Mouse (Mus musculus) forebrain, embryonic 16.5 days (tissue): Measurements from ENCODE around the gene Ugt2b35. TPM values are rescaled to one million over a fixed set of nuclear protein-coding genes. Genes with fewer than 3 reads are reported as not detected.
"Not testable (repeated sequence)": the region's sequence is repeated elsewhere in the genome, so short reads cannot be mapped to it uniquely, and the experiment has no call there.

Experiments used
- ATAC-seq: fragments of 200-750 bp; cut with Nextera tagmentation; 2 replicates; pipeline ENCODE4 v1.8.0; 2017; ENCODE audit warnings: mild to moderate bottlenecking, moderate library complexity
- H3K27ac ChIP-seq: fragments of 300-500 bp; sonication (generic); 2 replicates; pipeline ENCODE4 v1.5.1; 2014; ENCODE audit warnings: low read length, control low read depth
- H3K27me3 ChIP-seq: fragments of 300-500 bp; sonication (generic); replicated peaks from 2 replicates; pipeline ENCODE4 v1.6.1; 2014; ENCODE audit warnings: low read length; ENCODE audit not compliant: control insufficient read depth, insufficient read depth
- H3K36me3 ChIP-seq: fragments of 300-500 bp; sonication (generic); 2 replicates; pipeline ENCODE4 v1.6.1; 2014; ENCODE audit not compliant: control insufficient read depth, insufficient read depth
- H3K4me1 ChIP-seq: fragments of 300-500 bp; sonication (generic); replicated peaks from 2 replicates; pipeline ENCODE4 v1.6.1; 2014; ENCODE audit warnings: low read length; ENCODE audit not compliant: control insufficient read depth, insufficient read depth
- H3K4me2 ChIP-seq: fragments of 300-500 bp; sonication (generic); 2 replicates; pipeline ENCODE4 v1.6.1; 2014; ENCODE audit warnings: mild to moderate bottlenecking, low read length, control low read depth
- H3K4me3 ChIP-seq: fragments of 300-500 bp; sonication (generic); replicated peaks from 2 replicates; pipeline ENCODE4 v1.5.1; 2014; ENCODE audit warnings: mild to moderate bottlenecking, low read length, control low read depth
- H3K9ac ChIP-seq: fragments of 300-500 bp; sonication (generic); replicated peaks from 2 replicates; pipeline ENCODE4 v1.6.1; 2014; ENCODE audit warnings: low read depth, low read length, control low read depth
- H3K9me3 ChIP-seq: fragments of 300-500 bp; sonication (generic); 2 replicates; pipeline ENCODE4 v1.6.1; 2016; ENCODE audit warnings: low read length; ENCODE audit not compliant: control insufficient read depth
- WGBS: fragments of 180-500 bp; shearing (Covaris S2); extraction: QIAGEN DNeasy Blood & Tissue Kit; methylation state at CpG from one replicate; pipeline ENCODE4 v1.1.7; 2014; 5-methylcytosine and 5-hydroxymethylcytosine counted together
- polyA plus RNA-seq: library from polyadenylated mRNA; unstranded; fragments of >200 nt; fragmentation: Nextera tagmentation; extraction: Ambion mirVana; gene quantifications from 2 replicates; pipeline ENCODE4 v1.2.1, GENCODE M21; 2015

Gene Ugt2b35
- polyA plus RNA-seq, result not detected in 2 replicates

DNA sequence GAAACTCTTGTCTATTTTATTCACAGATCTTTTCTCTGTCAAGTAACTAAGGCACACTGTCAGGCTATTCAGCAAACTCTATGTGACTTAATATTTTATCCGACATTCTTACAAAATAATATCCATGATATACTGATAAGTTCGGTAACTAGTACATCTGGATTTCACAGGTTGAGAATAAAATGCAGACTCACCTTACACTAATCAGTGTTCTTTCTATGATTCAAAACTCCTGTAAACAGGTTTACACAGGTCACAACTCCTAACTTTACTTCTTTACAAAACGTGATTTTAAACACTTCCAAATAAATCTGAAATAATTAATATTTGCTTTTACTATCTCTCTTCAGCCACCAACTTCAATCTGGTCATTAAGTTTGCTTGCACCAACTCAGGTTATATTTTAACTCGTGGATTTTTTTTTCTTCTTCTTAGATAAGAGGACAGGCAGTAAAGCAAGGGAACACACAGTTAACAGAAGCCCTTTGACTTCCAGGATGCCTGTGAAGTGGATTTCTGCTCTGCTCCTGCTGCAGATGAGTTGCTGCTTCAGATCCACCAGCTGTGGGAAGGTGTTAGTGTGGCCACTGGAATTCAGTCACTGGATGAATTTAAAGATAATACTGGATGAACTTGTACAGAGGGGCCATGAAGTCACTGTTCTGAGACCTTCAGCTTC lies at the start of gene Ugt2b35:
Gene Ugt2b35 (plus strand): TSS at position 466 of the 679 bp plus-strand sequence.
- Histone ChIP-seq H3K4me2 (no peak within 1 kb of the TSS), H3K36me3 (no peaks in the 10 kb centered on the region), H3K4me3 (no peak within 1 kb of the TSS), H3K27me3 (no peaks in the 10 kb centered on the region), H3K4me1 (no peaks in the 10 kb centered on the region), H3K9me3 (no peaks in the 10 kb centered on the region), H3K9ac (no peak within 1 kb of the TSS), H3K27ac (no peak within 1 kb of the TSS)
- WGBS, result 80% methylated on average over 4 of the region's 4 CpGs
- ATAC-seq, result no peak

DNA sequence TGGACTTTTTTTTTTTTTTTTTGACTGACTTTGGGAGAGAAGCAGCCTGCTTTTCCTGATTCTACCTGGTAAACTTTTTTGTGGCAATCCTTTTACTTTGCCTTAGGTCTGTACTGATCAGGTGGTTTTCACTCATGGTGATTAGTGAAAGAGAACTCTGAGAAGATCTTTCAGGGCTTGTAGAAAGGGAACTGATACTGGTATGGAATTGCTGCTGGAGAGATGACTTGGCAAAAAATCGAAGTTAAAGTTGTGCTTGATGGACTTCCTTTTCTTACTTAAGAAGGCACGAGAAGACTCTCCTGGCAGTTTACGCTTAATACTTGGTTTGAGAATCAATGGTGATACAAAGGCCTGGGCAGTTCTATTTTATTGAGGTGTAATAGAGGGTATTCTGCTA lies 40.2 kb upstream of the Ugt2b35 start:
- no peak overlapping the region for H3K4me3 ChIP-seq
- H3K4me2 ChIP-seq, result no peak overlapping the region
- H3K4me1 ChIP-seq, result no peaks in the 10 kb centered on the region
- no peaks in the 10 kb centered on the region for H3K27me3 ChIP-seq
- no peak overlapping the region for H3K27ac ChIP-seq
- H3K9ac ChIP-seq, result no peak overlapping the region
- WGBS, result 91% methylated on average over 3 of the region's 3 CpGs
- H3K36me3 ChIP-seq, result no peaks in the 10 kb centered on the region
- no peak for ATAC-seq
- no peaks in the 10 kb centered on the region for H3K9me3 ChIP-seq

- Histone ChIP-seq H3K27me3 (no peaks in the 10 kb centered on the region), H3K36me3 (no peaks in the 10 kb centered on the region), H3K9me3 (no peaks in the 10 kb centered on the region), H3K4me2 (no peak overlapping the region), H3K4me1 (no peaks in the 10 kb centered on the region), H3K9ac (no peak overlapping the region), H3K27ac (no peak overlapping the region), H3K4me3 (no peak overlapping the region)
- WGBS, result 76% methylated on average over 3 of the region's 3 CpGs
- ATAC-seq, result no peak
Measured at GRCm38 (mm10) chr5:86961587-86962358, 38.9 kb upstream of the Ugt2b35 start.

- H3K9me3 ChIP-seq, H3K4me3 ChIP-seq, H3K4me2 ChIP-seq, ATAC-seq, H3K4me1 ChIP-seq, H3K27ac ChIP-seq, H3K9ac ChIP-seq, H3K36me3 ChIP-seq, H3K27me3 ChIP-seq: not testable (repeated sequence)
- 95% methylated on average over 1 of the region's 1 CpGs for WGBS
Measured at GRCm38 (mm10) chr5:86962849-86963248, 37.8 kb upstream of the Ugt2b35 start.

DNA sequence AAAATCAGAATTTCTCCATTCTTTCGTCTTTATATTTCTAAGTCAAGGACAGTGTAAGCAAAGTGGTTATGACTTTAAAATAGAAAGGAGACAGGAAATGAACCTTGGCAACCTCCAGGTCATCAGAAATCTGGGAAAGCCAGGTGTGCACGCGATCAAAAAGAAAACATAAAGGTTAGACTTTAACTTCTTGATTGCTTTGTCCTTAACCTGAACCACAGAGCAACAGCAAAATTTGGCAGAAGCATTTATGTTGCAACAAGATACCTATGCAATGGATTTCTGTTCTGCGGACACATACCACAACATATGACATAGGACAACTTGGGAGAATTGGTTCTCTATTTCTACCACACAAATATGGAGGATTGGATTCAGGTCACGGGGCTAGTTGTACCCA lies 33.4 kb upstream of the Ugt2b35 start:
- H3K9me3 ChIP-seq, H3K27me3 ChIP-seq, H3K4me2 ChIP-seq, H3K27ac ChIP-seq, H3K4me1 ChIP-seq, H3K9ac ChIP-seq, ATAC-seq, H3K36me3 ChIP-seq, H3K4me3 ChIP-seq: not testable (repeated sequence)
- WGBS, result 95% methylated on average over 5 of the region's 5 CpGs

GRCm38 (mm10) chr5:87004735-87005134 lies 4.1 kb downstream of the Ugt2b35 start:
- H3K36me3 ChIP-seq, result no peaks in the 10 kb centered on the region
- H3K27ac ChIP-seq, result no peak overlapping the region
- no peak overlapping the region for H3K9ac ChIP-seq
- H3K27me3 ChIP-seq, result no peaks in the 10 kb centered on the region
- no peak for ATAC-seq
- H3K4me1 ChIP-seq, result no peaks in the 10 kb centered on the region
- H3K9me3 ChIP-seq, result no peaks in the 10 kb centered on the region
- H3K4me3 ChIP-seq, result no peak overlapping the region
- 86% methylated on average over 6 of the region's 6 CpGs for WGBS
- no peak overlapping the region for H3K4me2 ChIP-seq

DNA sequence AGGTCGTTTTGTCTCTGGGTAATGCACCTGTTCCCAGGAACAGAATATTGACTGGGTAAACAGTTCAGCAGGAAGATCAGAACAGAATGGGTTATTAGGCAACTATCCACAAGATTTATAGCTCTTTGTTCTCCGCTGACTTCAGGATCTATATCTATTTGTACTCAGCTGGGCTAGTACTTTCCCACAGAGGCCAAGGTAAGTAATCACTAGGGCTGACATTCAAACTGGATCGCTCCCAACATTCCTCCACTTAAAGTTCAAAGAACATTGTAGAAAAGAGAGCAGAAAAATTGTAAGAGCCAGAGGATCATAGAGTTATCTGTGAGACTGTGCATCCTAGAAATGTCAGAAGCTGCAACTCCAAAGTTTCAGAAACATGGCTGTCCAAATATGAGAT lies 14.8 kb downstream of the Ugt2b35 start:
- no peak overlapping the region for H3K9ac ChIP-seq
- no peaks in the 10 kb centered on the region for H3K9me3 ChIP-seq
- no peak overlapping the region for H3K4me3 ChIP-seq
- H3K27me3 ChIP-seq, result no peaks in the 10 kb centered on the region
- no peaks in the 10 kb centered on the region for H3K4me1 ChIP-seq
- 89% methylated on average over 3 of the region's 3 CpGs for WGBS
- H3K4me2 ChIP-seq, result no peak overlapping the region
- no peak overlapping the region for H3K27ac ChIP-seq
- no peak for ATAC-seq
- no peaks in the 10 kb centered on the region for H3K36me3 ChIP-seq

GRCm38 (mm10) chr5:87027359-87027758 lies 26.7 kb downstream of the Ugt2b35 start:
- no peaks in the 10 kb centered on the region for H3K9me3 ChIP-seq
- H3K4me1 ChIP-seq, result no peaks in the 10 kb centered on the region
- H3K27me3 ChIP-seq, result no peaks in the 10 kb centered on the region
- no peak for ATAC-seq
- no peak overlapping the region for H3K9ac ChIP-seq
- WGBS, result 79% methylated on average over 3 of the region's 3 CpGs
- H3K4me2 ChIP-seq, result no peak overlapping the region
- no peaks in the 10 kb centered on the region for H3K36me3 ChIP-seq
- no peak overlapping the region for H3K27ac ChIP-seq
- H3K4me3 ChIP-seq, result no peak overlapping the region

DNA sequence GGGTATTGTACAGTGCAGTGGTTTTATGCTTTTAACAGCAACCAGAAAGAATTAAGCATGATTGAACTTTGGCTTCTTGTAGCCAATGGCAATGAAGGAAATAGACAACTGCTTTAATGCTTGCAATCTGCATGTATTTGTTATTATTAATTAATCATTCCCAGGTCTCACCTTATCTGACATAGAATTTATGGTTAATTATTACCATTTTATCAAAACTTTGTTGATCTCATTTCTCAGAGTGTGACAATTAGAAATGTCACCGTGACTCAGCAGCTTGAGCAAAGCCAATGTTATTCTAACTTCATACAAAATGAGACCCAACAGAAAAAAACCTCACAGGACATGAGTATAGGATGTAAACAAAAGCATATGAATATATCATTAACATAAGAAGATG lies 30.0 kb downstream of the Ugt2b35 start:
- Histone ChIP-seq H3K36me3 (no peaks in the 10 kb centered on the region), H3K9ac (no peak overlapping the region), H3K9me3 (no peaks in the 10 kb centered on the region), H3K4me3 (no peak overlapping the region), H3K4me1 (no peaks in the 10 kb centered on the region), H3K27me3 (no peaks in the 10 kb centered on the region), H3K27ac (no peak overlapping the region), H3K4me2 (no peak overlapping the region)
- 85% methylated on average over 1 of the region's 1 CpGs for WGBS
- no peak for ATAC-seq
